Mouse (Mus musculus): ENCODE data around the gene Alk.

Alk gene

GRCm38 (mm10) chr17:71964610-71965009, 639.8 kb downstream of the Alk start:
- DNase-seq: no peak

GRCm38 (mm10) chr17:71962746-71963145, 641.7 kb downstream of the Alk start:
- no peak for DNase-seq

- peak; percentile 49 for DNase-seq
Observed at GRCm38 (mm10) chr17:71955011-71955410, 649.4 kb downstream of the Alk start.

- peak; percentile 72 for DNase-seq
Observed at GRCm38 (mm10) chr17:71954217-71954844, 650.1 kb downstream of the Alk start.

GRCm38 (mm10) chr17:71950968-71951367, 653.5 kb downstream of the Alk start:
- peak; percentile 74 for DNase-seq

- peak; percentile 70 for DNase-seq
Observed at GRCm38 (mm10) chr17:71948687-71949086, 655.7 kb downstream of the Alk start.

- DNase-seq: peak; percentile 81
Observed at GRCm38 (mm10) chr17:71947452-71947851, 657.0 kb downstream of the Alk start.

- peak; percentile 58 for DNase-seq
Observed at GRCm38 (mm10) chr17:71944020-71944419, 660.4 kb downstream of the Alk start.

- DNase-seq: peak; percentile 34
Observed at GRCm38 (mm10) chr17:71942052-71942451, 662.4 kb downstream of the Alk start.

- DNase-seq: peak; percentile 7
Observed at GRCm38 (mm10) chr17:71941436-71941835, 663.0 kb downstream of the Alk start.

- DNase-seq: no peak
Observed at GRCm38 (mm10) chr17:71936681-71937080, 667.7 kb downstream of the Alk start.

- peak; percentile 42 for DNase-seq
Observed at GRCm38 (mm10) chr17:71935837-71936236, 668.6 kb downstream of the Alk start.

GRCm38 (mm10) chr17:71935336-71935735, 669.1 kb downstream of the Alk start:
- DNase-seq: peak; percentile 55

- DNase-seq: peak; percentile 52
Observed at GRCm38 (mm10) chr17:71914941-71915340, 689.5 kb downstream of the Alk start.

- DNase-seq: peak; percentile 93
Observed at GRCm38 (mm10) chr17:71914541-71914940, 689.9 kb downstream of the Alk start.

- no peak for DNase-seq
Observed at GRCm38 (mm10) chr17:71913188-71913587, 691.2 kb downstream of the Alk start.

GRCm38 (mm10) chr17:71909107-71909506, 695.3 kb downstream of the Alk start:
- DNase-seq: no peak

- DNase-seq: no peak
Observed at GRCm38 (mm10) chr17:71881369-71881768, 723.1 kb downstream of the Alk start.

GRCm38 (mm10) chr17:71875492-71875891, 728.9 kb downstream of the Alk start:
- peak; percentile 91 for DNase-seq

- DNase-seq: no peak
Observed at GRCm38 (mm10) chr17:71874795-71875194, 729.6 kb downstream of the Alk start.

GRCm38 (mm10) chr17:71874077-71874476, 730.4 kb downstream of the Alk start:
- no peak for DNase-seq

- DNase-seq: peak; percentile 76
Observed at GRCm38 (mm10) chr17:71872976-71873375, 731.5 kb downstream of the Alk start.

- DNase-seq: peak; percentile 86
Observed at GRCm38 (mm10) chr17:71871981-71872380, 732.4 kb downstream of the Alk start.

- peak; percentile 76 for DNase-seq
Observed at GRCm38 (mm10) chr17:71870641-71871040, 733.8 kb downstream of the Alk start.

- peak; percentile 66 for DNase-seq
Observed at GRCm38 (mm10) chr17:71870232-71870621, 734.2 kb downstream of the Alk start.
